Mouse (Mus musculus) ES-Bruce4 (cell line): ENCODE data around the gene Chac1. TPM values are rescaled to one million over a fixed set of nuclear protein-coding genes. Genes with fewer than 3 reads are reported as not detected.

Source experiments
- H3K27ac ChIP-seq: 2 replicates; pipeline ENCODE4 v1.5.1; 2012; ENCODE audit warnings: low read length, inconsistent platforms; ENCODE audit not compliant: insufficient read depth
- H3K27me3 ChIP-seq: 2 replicates; pipeline ENCODE4 v1.6.1; 2012; ENCODE audit warnings: mild to moderate bottlenecking, low read length, inconsistent platforms; ENCODE audit not compliant: control insufficient read depth, poor library complexity, insufficient read depth, severe bottlenecking
- H3K36me3 ChIP-seq: 2 replicates; pipeline ENCODE4 v1.6.1; 2012; ENCODE audit warnings: inconsistent platforms, mild to moderate bottlenecking, low read length, moderate library complexity; ENCODE audit not compliant: control insufficient read depth, poor library complexity, insufficient read depth, severe bottlenecking
- H3K4me1 ChIP-seq: one replicate; pipeline ENCODE4 v1.8.1; 2011; ENCODE audit warnings: low read length; ENCODE audit not compliant: control insufficient read depth, insufficient read depth
- H3K4me3 ChIP-seq: 2 replicates; pipeline ENCODE4 v1.5.1; 2011; ENCODE audit warnings: low read depth, mild to moderate bottlenecking, low read length
- H3K9ac ChIP-seq: 2 replicates; pipeline ENCODE4 v1.6.1; 2012; ENCODE audit warnings: low read depth, mild to moderate bottlenecking, inconsistent platforms; ENCODE audit not compliant: poor library complexity, severe bottlenecking
- H3K9me3 ChIP-seq: replicated peaks from 2 replicates; pipeline ENCODE4 v1.6.1; 2012; ENCODE audit warnings: mild to moderate bottlenecking, low read length, inconsistent platforms; ENCODE audit not compliant: control insufficient read depth, poor library complexity, insufficient read depth, severe bottlenecking
- CTCF ChIP-seq: IDR thresholded peaks from one replicate; pipeline ENCODE4 v1.8.1; 2011; ENCODE audit warnings: low read depth, low read length
- EP300 ChIP-seq: IDR thresholded peaks from 2 replicates; pipeline ENCODE4 v1.6.1; 2011; ENCODE audit warnings: low read depth, low read length; ENCODE audit not compliant: insufficient read depth
- POLR2A ChIP-seq: IDR thresholded peaks from one replicate; pipeline ENCODE4 v1.8.1; 2011; ENCODE audit warnings: low read length; ENCODE audit not compliant: insufficient read depth
- polyA plus RNA-seq: library from polyadenylated mRNA; stranded (reverse); fragments of >200 nt; gene quantifications from 2 replicates; pipeline ENCODE4 v1.2.4, GENCODE M21; 2011; ENCODE audit warnings: low read depth; ENCODE audit not compliant: missing spikeins, insufficient read depth, insufficient read length

The Chac1 gene
- polyA plus RNA-seq, 1 experiment = 3.6 TPM

DNA sequence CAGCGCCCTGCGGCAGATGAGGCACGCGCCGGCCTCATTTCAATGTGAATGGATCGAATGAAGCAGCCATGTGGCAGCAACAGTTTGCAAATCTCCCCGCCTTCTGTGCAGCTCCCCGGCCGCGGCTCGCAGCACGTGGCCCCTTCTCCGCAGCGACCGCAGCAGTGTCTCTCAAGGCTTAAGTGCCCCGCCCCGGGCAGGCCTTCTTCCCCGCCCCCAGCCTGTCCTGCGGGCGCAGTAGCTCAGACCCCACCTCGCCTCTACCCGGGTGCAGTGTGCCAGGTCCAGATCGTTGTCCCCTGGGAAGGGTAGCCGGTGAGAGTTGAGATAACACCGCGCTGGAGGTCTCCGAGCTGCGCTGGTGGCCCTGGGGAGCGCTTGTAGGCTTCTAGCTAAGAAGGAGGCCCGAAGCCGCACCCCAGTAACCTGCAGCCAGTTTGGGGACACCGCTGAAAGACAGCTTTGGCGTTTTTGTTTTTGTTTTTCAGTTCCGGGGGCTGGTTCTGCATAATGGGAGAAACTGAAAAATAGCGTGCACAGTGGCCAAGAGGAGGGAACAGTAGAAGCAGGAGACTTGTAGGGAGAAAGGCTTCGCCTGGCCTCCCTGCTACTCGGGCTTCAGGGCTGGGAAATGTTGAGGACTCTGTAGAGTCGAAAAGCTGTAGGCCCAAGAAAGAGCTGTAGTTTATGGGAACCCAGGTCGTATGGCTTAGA lies 28.3 kb upstream of the Chac1 start:
- H3K9me3 ChIP-seq = no peaks in the 10 kb centered on the region
- no peak for TF ChIP-seq POLR2A
- TF ChIP-seq CTCF = no peak
- TF ChIP-seq EP300 = peak; percentile 66; the same call in 1 of the 2 replicates
- H3K27ac ChIP-seq = no peak overlapping the region

DNA sequence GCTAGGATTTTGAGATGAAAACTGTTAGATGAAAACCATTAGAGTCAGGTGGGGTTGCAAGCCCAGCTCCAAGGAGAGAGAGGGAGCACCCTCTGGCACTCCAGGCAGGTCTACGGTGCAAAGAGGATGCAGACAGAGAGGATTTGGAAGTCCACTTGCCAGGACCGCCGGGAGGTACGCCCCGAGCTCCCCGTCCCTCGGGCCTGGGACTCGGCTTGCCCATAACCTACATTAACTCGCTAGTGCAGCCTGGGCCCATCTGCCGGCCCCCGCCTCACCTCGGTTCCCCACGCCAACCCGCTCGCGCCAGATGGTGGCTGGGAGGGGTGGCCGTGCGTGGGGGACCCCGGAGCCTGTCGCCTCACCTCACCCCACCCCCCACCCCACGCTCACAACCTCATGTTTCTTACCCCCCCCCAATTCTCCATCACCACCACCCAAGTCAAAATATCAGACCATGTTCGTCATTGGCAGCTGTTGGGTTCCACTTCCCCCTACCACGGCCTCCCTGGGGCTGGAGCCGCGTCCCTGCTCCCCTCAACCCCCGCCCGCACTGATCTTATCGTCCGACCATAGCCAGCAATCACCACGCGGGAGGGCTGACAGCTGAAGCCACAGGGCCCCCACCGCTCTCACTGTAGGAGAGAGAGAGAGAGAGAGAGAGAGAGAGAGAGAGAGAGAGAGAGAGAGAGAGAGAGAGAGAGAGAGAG lies 27.0 kb upstream of the Chac1 start:
- TF ChIP-seq POLR2A (no peak), CTCF (no peak), EP300 (no peak)
- H3K4me1 ChIP-seq = peaks cover 1% of the 10 kb centered on the region

More for the DNA sequence above, 28.3 kb upstream of the Chac1 start:
- H3K4me1 ChIP-seq = peaks cover 1% of the 10 kb centered on the region
- H3K27me3 ChIP-seq = peaks cover 14% of the 10 kb centered on the region
- peak overlapping the region; percentile 43 for H3K4me3 ChIP-seq
- H3K36me3 ChIP-seq = no peaks in the 10 kb centered on the region
- no peak overlapping the region for H3K9ac ChIP-seq

GRCm38 (mm10) chr2:119324576-119325318 lies 26.3 kb upstream of the Chac1 start:
- Histone ChIP-seq H3K27me3 (peaks cover 15% of the 10 kb centered on the region), H3K4me1 (peaks cover 1% of the 10 kb centered on the region), H3K27ac (no peak overlapping the region), H3K4me3 (peak overlapping the region; percentile 38), H3K9me3 (no peaks in the 10 kb centered on the region), H3K36me3 (no peaks in the 10 kb centered on the region), H3K9ac (no peak overlapping the region)
- TF ChIP-seq POLR2A (no peak), CTCF (no peak), EP300 (peak; percentile 57; the same call in 1 of the 2 replicates)

More for the DNA sequence above, 27.0 kb upstream of the Chac1 start:
- no peaks in the 10 kb centered on the region for H3K9me3 ChIP-seq
- no peak overlapping the region for H3K27ac ChIP-seq
- H3K4me3 ChIP-seq = no peak overlapping the region
- H3K36me3 ChIP-seq = no peaks in the 10 kb centered on the region
- H3K27me3 ChIP-seq = peaks cover 15% of the 10 kb centered on the region
- H3K9ac ChIP-seq = no peak overlapping the region

- Histone ChIP-seq H3K27me3 (peaks cover 15% of the 10 kb centered on the region), H3K27ac (no peak within 1 kb of the TSS), H3K4me3 (peak within 1 kb of the TSS; percentile 71), H3K9me3 (no peaks in the 10 kb centered on the region), H3K4me1 (peaks cover 1% of the 10 kb centered on the region), H3K9ac (no peak within 1 kb of the TSS), H3K36me3 (no peaks in the 10 kb centered on the region)
- TF ChIP-seq CTCF = no peak
- TF ChIP-seq EP300 = no peak
- TF ChIP-seq POLR2A = no peak
Observed at GRCm38 (mm10) chr2:119325568-119326143, 25.4 kb upstream of the Chac1 start, which contains the start of gene Dll4. Gene Dll4 (plus strand): TSS chr2:119325784.

- H3K27ac ChIP-seq = no peak overlapping the region
- no peak for TF ChIP-seq EP300
- TF ChIP-seq CTCF = no peak
- no peaks in the 10 kb centered on the region for H3K36me3 ChIP-seq
- H3K27me3 ChIP-seq = peaks cover 18% of the 10 kb centered on the region
- H3K4me3 ChIP-seq = peak overlapping the region; percentile 71
- H3K4me1 ChIP-seq = peaks cover 1% of the 10 kb centered on the region
- H3K9me3 ChIP-seq = no peaks in the 10 kb centered on the region
- no peak overlapping the region for H3K9ac ChIP-seq
Observed at GRCm38 (mm10) chr2:119326161-119327101, 24.6 kb upstream of the Chac1 start.
